Mouse (Mus musculus): ENCODE results near the gene Stmn1. TPM values are rescaled to one million over a fixed set of nuclear protein-coding genes. Genes with fewer than 3 reads are reported as not detected.

Gene Stmn1
- polyA plus RNA-seq, 1 experiment from 2014 or later = 988 TPM

DNA sequence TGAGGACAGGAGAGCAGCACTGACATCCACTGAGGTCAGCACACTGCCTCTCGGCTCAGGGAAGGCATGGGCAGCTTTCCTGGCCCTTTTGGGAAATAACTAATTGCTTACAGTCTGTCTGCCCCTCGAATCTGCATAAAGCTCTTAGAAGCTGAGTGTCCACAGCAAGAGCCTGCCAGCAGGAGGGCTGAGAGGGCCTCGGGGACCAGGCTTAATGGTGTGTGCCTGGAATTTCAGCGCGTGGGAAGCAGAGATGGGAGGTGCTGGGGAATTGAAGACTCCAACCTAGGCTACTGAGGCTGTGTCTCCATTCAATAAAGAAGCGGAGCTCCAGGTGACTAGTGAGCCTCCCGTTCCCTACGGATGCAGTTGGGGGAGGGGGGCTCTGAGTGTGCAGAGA, 6.1 kb downstream of the Stmn1 start:
- no peaks in the 10 kb centered on the region for H3K9me3 ChIP-seq
- H3K9ac ChIP-seq = no peak overlapping the region
- no peak overlapping the region for H3K4me3 ChIP-seq
- H3K4me1 ChIP-seq = peaks cover 10% of the 10 kb centered on the region
- WGBS = 77% methylated on average over 8 of the region's 8 CpGs
- no peak overlapping the region for H3K4me2 ChIP-seq
- H3K27ac ChIP-seq (replicated peaks) = no peak overlapping the region
- H3K27me3 ChIP-seq (replicated peaks) = no peaks in the 10 kb centered on the region
- no peak for ATAC-seq (ENCODE audit: extremely low read depth, insufficient number of reproducible peaks, low FRiP score, low TSS enrichment)
- H3K36me3 ChIP-seq = peaks cover 66% of the 10 kb centered on the region

DNA sequence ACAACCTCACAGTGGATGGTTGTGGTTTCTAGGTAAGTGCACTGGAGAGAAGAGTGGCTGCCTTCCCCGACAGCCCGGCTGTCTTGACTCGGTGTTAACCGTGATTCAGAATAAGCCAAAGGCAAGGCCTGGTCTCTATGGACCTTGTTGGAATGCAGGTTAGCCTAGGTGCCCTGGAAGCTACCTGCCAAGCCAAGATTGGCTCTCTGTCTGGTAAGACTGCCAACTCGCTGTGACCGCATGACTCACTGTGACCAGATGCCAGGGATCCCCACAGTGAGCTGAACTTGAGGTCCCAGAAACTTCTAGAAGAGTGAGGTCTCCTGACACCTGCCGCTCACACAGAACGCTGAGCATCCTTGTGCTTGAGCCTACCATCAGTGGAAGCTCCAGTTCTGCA, 8.8 kb downstream of the Stmn1 start:
- Histone ChIP-seq H3K4me2 (no peak overlapping the region), H3K4me3 (no peak overlapping the region), H3K27ac (replicated peaks) (no peak overlapping the region), H3K9ac (no peak overlapping the region), H3K27me3 (replicated peaks) (peaks cover 8% of the 10 kb centered on the region; the same call in 1 of the 2 replicates), H3K9me3 (no peaks in the 10 kb centered on the region), H3K4me1 (no peaks in the 10 kb centered on the region), H3K36me3 (peaks cover 52% of the 10 kb centered on the region)
- WGBS = 84% methylated on average over 8 of the region's 8 CpGs
- ATAC-seq (ENCODE audit: extremely low read depth, insufficient number of reproducible peaks, low FRiP score, low TSS enrichment) = no peak

DNA sequence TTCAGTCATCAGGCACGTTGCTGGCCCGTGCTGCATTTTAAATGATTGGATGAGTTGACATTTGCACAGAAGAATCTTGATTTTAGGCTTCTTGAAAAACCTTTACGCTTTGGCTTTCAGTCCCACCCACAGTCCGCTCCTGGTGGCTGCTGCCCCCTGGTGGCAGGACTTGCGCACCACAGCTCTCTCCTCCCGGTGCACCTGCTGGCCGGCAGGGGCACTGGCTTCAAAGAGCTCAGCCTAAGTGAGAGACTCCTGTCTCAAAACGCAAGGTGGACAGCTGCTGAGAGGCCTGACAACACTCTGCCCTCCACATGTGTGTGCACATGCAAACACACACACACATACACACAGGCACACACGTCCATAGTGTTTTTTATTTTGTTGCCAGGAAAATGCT, 9.9 kb downstream of the Stmn1 start:
- Histone ChIP-seq H3K36me3 (peaks cover 40% of the 10 kb centered on the region), H3K9ac (peak overlapping the region; percentile 58; the same call in 1 of the 2 replicates), H3K27me3 (replicated peaks) (peaks cover 17% of the 10 kb centered on the region), H3K4me1 (no peaks in the 10 kb centered on the region), H3K4me3 (no peak overlapping the region), H3K27ac (replicated peaks) (no peak overlapping the region), H3K4me2 (no peak overlapping the region), H3K9me3 (no peaks in the 10 kb centered on the region)
- no peak; the same call in 1 of the 2 replicates for ATAC-seq (ENCODE audit: extremely low read depth, insufficient number of reproducible peaks, low FRiP score, low TSS enrichment)
- WGBS = 5% methylated on average over 9 of the region's 9 CpGs

DNA sequence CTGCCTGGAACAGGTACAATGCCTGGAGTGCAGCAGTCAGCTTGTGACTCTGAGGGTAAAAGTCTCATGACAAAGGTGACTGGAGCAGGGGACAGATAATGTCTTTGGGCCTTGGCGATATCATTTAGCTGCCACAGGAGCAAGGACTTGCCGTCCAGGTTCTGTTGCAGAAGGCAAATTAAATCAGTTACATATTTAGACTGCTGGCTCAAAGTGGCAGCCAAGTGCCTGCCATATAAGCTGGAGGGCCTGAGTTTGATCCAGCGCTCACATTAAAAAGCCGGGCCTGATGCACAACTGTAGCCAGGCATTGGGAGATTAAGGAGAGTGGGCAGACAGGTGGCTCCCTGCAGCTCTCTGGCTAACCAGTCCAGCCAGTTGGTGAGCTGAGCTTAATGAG, 11.7 kb downstream of the Stmn1 start:
- H3K4me3 ChIP-seq = no peak overlapping the region
- H3K9me3 ChIP-seq = no peaks in the 10 kb centered on the region
- peaks cover 25% of the 10 kb centered on the region for H3K36me3 ChIP-seq
- 70% methylated on average over 4 of the region's 4 CpGs for WGBS
- 0 out of 2 replicates have a peak, but pooled peaks cover 3% of the 10 kb centered on the region for H3K4me1 ChIP-seq
- H3K27me3 ChIP-seq (replicated peaks) = peaks cover 22% of the 10 kb centered on the region
- H3K9ac ChIP-seq = no peak overlapping the region
- ATAC-seq (ENCODE audit: extremely low read depth, insufficient number of reproducible peaks, low FRiP score, low TSS enrichment) = no peak
- no peak overlapping the region for H3K27ac ChIP-seq (replicated peaks)
- no peak overlapping the region for H3K4me2 ChIP-seq

DNA sequence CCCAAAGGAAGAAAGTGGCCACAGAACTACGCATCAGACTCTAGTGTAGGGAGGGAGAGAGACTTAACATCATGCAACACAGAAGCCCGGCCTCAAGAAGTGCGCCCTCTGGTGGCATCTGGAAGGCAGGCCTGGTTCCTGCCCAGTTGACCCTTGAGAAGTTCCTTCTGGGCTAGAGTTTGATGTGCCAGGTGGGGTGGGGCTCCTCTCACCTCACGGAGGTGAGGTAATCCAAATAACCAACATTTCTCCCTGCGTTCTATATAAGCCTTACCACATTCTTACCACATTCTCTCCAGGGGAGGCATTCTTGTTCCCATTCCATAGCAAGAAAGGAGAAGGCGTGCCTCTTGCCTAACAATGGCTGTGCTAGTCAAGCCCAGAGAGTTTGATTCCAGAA, 12.7 kb downstream of the Stmn1 start:
- Histone ChIP-seq H3K4me1 (0 out of 2 replicates have a peak, but pooled peaks cover 3% of the 10 kb centered on the region), H3K27me3 (replicated peaks) (peaks cover 22% of the 10 kb centered on the region), H3K4me3 (no peak overlapping the region), H3K9me3 (no peaks in the 10 kb centered on the region), H3K4me2 (no peak overlapping the region), H3K36me3 (peaks cover 15% of the 10 kb centered on the region), H3K27ac (replicated peaks) (no peak overlapping the region), H3K9ac (no peak overlapping the region)
- 22% methylated on average over 6 of the region's 6 CpGs for WGBS
- ATAC-seq (ENCODE audit: extremely low read depth, insufficient number of reproducible peaks, low FRiP score, low TSS enrichment) = no peak

DNA sequence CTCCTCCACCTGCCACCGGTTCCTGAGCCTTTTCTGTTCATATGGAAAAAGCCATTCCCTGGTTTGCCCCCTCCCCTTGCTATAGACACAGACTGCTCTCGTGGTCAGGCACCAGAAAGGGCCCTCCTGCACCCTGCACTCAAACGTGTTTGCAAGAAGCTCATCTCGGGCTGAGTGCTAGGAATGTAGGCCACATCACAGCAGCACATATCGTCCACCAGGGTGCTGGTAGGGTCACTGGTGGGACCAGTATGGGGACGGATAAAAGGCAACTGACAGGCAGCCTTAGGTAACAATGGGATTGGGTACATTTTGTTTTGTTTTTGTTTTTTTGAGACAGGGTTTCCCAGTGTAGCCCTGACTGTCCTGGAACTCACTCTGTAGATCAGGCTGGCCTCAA, 13.2 kb downstream of the Stmn1 start:
- Histone ChIP-seq H3K4me1 (0 out of 2 replicates have a peak, but pooled peaks cover 3% of the 10 kb centered on the region), H3K9ac (no peak overlapping the region), H3K36me3 (peaks cover 11% of the 10 kb centered on the region), H3K4me2 (no peak overlapping the region), H3K27ac (replicated peaks) (no peak overlapping the region), H3K9me3 (no peaks in the 10 kb centered on the region), H3K27me3 (replicated peaks) (peaks cover 22% of the 10 kb centered on the region), H3K4me3 (no peak overlapping the region)
- no peak for ATAC-seq (ENCODE audit: extremely low read depth, insufficient number of reproducible peaks, low FRiP score, low TSS enrichment)
- WGBS = 55% methylated on average over 6 of the region's 6 CpGs

DNA sequence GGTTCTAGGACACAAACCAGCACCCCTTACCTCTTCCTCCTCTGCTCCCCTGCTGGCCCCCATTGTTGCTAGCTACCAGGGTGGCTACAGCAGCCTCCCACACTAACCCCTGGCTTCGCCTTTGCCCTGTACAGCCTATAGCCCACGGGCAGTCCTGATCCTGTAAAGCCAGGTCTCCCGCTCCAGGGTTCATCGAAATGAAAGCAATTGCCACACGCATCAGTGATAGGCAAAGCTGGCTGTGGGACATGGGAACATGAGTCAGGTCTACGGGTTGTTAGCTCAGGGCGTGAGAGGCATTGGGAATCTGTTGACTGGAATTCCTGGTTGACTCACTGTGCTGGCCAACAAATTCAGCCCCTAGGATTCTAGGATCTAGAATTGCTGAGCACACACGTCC, 14.3 kb downstream of the Stmn1 start:
- no peak for ATAC-seq (ENCODE audit: extremely low read depth, insufficient number of reproducible peaks, low FRiP score, low TSS enrichment)
- no peak overlapping the region for H3K9ac ChIP-seq
- H3K27ac ChIP-seq (replicated peaks) = no peak overlapping the region
- H3K4me3 ChIP-seq = no peak overlapping the region
- H3K27me3 ChIP-seq (replicated peaks) = peaks cover 22% of the 10 kb centered on the region
- no peaks in the 10 kb centered on the region for H3K36me3 ChIP-seq
- no peaks in the 10 kb centered on the region for H3K9me3 ChIP-seq
- H3K4me1 ChIP-seq = 0 out of 2 replicates have a peak, but pooled peaks cover 3% of the 10 kb centered on the region
- no peak overlapping the region for H3K4me2 ChIP-seq
- WGBS = 72% methylated on average over 8 of the region's 8 CpGs

DNA sequence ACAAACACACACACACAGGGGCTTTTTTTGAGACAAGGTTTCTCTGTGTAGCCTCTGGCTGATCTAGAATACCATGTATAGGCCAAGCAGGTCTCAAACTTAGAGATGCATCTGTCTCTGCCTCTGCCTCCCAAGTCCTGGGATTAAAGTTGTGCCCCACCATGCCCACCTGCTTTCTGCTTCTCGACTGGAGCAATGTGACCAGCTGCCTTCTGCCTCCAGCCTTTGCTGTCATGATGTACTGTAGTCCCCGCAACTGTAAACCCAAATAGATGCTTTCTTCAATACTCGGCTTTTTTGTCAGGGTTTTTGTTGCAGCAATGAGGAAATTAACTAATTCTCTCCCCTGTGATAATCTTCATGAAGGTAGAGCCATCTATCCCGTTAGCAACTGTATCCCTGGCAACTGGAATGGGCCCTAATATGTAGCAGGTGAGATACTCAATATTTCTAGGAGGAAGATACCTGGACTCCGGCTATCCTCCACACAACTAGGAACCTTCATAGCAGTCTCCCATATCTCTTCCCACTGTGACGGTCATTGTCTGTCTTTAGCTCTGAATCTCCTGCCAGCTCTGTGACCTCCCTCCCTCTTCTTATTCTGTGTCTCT, 15.1 kb downstream of the Stmn1 start:
- Histone ChIP-seq H3K9me3 (no peaks in the 10 kb centered on the region), H3K27me3 (replicated peaks) (peaks cover 22% of the 10 kb centered on the region), H3K9ac (peak overlapping the region; percentile 45; the same call in 1 of the 2 replicates), H3K4me1 (0 out of 2 replicates have a peak, but pooled peaks cover 3% of the 10 kb centered on the region), H3K4me3 (no peak overlapping the region), H3K36me3 (no peaks in the 10 kb centered on the region), H3K27ac (replicated peaks) (no peak overlapping the region), H3K4me2 (no peak overlapping the region)
- 55% methylated on average over 6 of the region's 6 CpGs for WGBS
- ATAC-seq (ENCODE audit: extremely low read depth, insufficient number of reproducible peaks, low FRiP score, low TSS enrichment) = no peak

DNA sequence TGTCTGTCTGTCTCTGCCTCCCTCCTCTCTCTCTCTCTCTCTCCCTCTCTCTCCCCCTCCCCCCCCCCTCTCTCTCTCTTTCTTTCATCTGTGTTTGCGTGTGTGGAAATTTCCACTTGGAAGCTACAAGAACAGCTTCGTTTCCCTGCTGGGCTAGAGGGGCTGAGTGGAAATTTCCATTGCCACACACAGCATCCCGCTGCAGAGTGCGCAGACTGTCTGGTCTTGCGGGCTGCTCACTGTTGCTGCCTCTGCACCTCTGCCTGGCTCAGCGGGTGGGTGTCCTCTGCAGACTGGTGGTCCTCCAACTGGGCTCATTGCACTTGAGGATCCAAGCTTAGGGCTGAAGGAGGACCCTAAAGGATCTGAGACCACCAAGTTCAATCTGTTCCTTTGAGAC, 15.6 kb downstream of the Stmn1 start:
- 46% methylated on average over 6 of the region's 6 CpGs for WGBS
- Histone ChIP-seq H3K4me1 (0 out of 2 replicates have a peak, but pooled peaks cover 3% of the 10 kb centered on the region), H3K27me3 (replicated peaks) (peaks cover 22% of the 10 kb centered on the region), H3K9me3 (no peaks in the 10 kb centered on the region), H3K4me2 (no peak overlapping the region), H3K9ac (peak overlapping the region; percentile 45; the same call in 1 of the 2 replicates), H3K36me3 (no peaks in the 10 kb centered on the region), H3K4me3 (no peak overlapping the region), H3K27ac (replicated peaks) (no peak overlapping the region)
- no peak for ATAC-seq (ENCODE audit: extremely low read depth, insufficient number of reproducible peaks, low FRiP score, low TSS enrichment)

DNA sequence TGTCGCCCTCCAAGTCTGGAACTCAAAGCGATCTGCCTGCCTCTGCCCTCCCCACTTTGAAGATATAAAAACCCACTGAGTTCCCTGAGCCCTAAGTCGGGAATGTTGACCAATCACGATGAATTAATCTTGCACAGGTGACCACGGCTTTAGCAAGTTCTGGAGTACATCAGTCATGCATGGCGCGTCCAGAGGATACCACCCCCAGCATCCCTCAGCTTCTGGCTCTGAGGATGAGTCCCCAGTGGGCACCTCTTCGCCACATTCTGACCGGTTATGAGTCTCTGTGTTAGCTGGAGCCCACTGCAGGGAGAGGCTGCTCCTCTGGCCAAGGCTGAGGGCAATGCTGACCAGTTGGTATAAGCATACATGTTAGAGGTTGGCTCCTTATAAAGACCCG, 16.1 kb downstream of the Stmn1 start:
- Histone ChIP-seq H3K36me3 (no peaks in the 10 kb centered on the region), H3K9me3 (no peaks in the 10 kb centered on the region)
- ATAC-seq (ENCODE audit: extremely low read depth, insufficient number of reproducible peaks, low FRiP score, low TSS enrichment) = no peak

DNA sequence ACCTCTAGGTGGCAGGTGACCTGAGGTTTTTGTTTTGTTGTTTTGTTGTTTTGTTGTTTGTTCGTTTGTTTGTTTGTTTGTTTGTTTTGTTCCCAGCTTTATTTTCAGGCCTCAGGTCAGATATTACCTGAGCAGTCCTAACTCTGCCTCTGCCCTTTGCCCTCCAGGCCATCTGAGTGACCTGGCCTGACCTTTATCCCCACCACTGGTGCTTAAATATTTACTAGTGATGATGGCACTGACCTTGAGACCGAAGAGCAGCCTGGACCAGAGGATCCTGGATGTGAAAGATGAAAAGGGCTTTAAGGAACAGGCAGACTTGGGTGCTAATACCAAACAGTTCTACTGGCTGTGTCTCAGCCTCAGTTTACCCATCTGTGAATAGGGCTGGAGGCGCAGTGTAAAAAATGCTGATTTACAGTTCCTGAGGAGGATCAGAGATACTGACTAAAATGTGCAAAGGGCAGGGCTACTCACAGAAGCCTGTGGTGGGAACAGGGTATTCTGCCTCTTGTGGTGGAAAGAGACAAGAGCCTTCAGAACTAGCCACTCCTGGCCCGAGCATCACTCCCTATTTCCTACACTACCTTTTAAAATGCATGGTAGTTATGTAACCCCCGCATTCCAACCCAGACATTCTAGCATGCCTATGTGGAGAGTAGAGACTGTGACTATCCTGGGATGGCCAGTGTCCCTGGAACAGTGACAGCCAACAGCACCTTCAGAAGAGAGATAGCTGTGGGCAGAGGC, 17.2 kb downstream of the Stmn1 start:
- Histone ChIP-seq H3K9ac (no peak overlapping the region), H3K4me1 (0 out of 2 replicates have a peak, but pooled peaks cover 3% of the 10 kb centered on the region), H3K27ac (replicated peaks) (no peak overlapping the region), H3K9me3 (no peaks in the 10 kb centered on the region), H3K27me3 (replicated peaks) (peaks cover 19% of the 10 kb centered on the region), H3K36me3 (no peaks in the 10 kb centered on the region), H3K4me3 (no peak overlapping the region), H3K4me2 (no peak overlapping the region)
- WGBS = 83% methylated on average over 5 of the region's 5 CpGs
- no peak for ATAC-seq (ENCODE audit: extremely low read depth, insufficient number of reproducible peaks, low FRiP score, low TSS enrichment)

More for the DNA sequence above, 16.1 kb downstream of the Stmn1 start:
- no peak overlapping the region for H3K4me2 ChIP-seq
- no peak overlapping the region for H3K9ac ChIP-seq
- H3K4me1 ChIP-seq = 0 out of 2 replicates have a peak, but pooled peaks cover 3% of the 10 kb centered on the region
- WGBS = 74% methylated on average over 10 of the region's 10 CpGs
- peaks cover 22% of the 10 kb centered on the region for H3K27me3 ChIP-seq (replicated peaks)
- no peak overlapping the region for H3K27ac ChIP-seq (replicated peaks)
- H3K4me3 ChIP-seq = no peak overlapping the region
